Mouse (Mus musculus): ENCODE results near the gene Scnn1b.

DNA sequence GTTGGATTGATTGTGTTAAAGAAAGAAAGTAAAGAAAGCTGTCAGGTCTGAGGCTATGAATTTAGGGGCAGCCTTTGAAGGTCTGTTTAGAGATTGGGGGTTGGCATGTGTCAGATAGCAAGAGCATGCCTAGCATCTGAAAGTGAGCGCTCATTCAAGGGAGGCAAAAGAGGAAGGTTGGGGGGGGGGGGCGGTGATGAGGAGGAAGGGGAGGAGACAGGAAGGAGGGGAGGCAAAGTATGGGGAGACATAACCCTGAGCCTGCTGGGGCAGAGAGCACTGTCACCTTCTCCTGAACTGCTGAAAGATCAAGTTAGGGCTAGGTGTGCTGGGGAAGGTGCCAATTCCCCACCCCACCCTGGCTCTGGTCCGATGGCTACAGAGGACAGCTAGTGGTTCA is 6.8 kb downstream of the Scnn1b start:
- TF ChIP-seq CTCF (IDR thresholded peaks at IDR 0.05; ENCODE audit: extremely low read depth, insufficient read depth, insufficient read length, insufficient replicate concordance) (no peak), POLR2A (IDR thresholded peaks at IDR 0.05; ENCODE audit: low read depth, low read length) (no peak)
